Mouse (Mus musculus): ENCODE measurements around the gene Olfr259.

The Olfr259 gene

GRCm38 (mm10) chr2:87114467-87114866 is at the start of gene Olfr259:
Gene Olfr259, minus strand, starts transcription at chr2:87114567.
- no peak for DNase-seq (ENCODE audit: low spot score)

- DNase-seq (ENCODE audit: low spot score): no peak
Measured at GRCm38 (mm10) chr2:87152524-87152923, 38.2 kb upstream of the Olfr259 start, which contains the start of gene Olfr1111. Gene Olfr1111, minus strand, starts transcription at chr2:87152624.

GRCm38 (mm10) chr2:87140200-87140599 is 25.8 kb upstream of the Olfr259 start, which contains the start of gene Olfr1110:
Gene Olfr1110, minus strand, starts transcription at chr2:87140300.
- no peak for DNase-seq (ENCODE audit: low spot score)

GRCm38 (mm10) chr2:87095908-87096307 is 18.5 kb downstream of the Olfr259 start, which contains the start of gene Olfr1109:
Gene Olfr1109, minus strand, starts transcription at chr2:87096008.
- no peak for DNase-seq (ENCODE audit: low spot score)

- DNase-seq (ENCODE audit: low spot score): no peak
Measured at GRCm38 (mm10) chr2:87075717-87076116, 38.6 kb downstream of the Olfr259 start, which contains the start of gene Olfr1107. Gene Olfr1107, minus strand, starts transcription at chr2:87075817.

Data from urinary bladder, postnatal 25 days (tissue).